Mouse (Mus musculus) heart, embryonic 11.5 days (tissue): ENCODE results near the gene Aldoart2. TPM values are rescaled to one million over a fixed set of nuclear protein-coding genes. Genes with fewer than 3 reads are reported as not detected.
"Not testable (repeated sequence)": the region's sequence is repeated elsewhere in the genome, so short reads cannot be mapped to it uniquely, and the experiment has no call there.

Experiments
- ATAC-seq: fragments of 200-750 bp; cut with Nextera tagmentation; replicated peaks from 2 replicates; pipeline ENCODE4 v1.8.0; 2017; ENCODE audit warnings: moderate library complexity; ENCODE audit not compliant: insufficient number of reproducible peaks, low FRiP score, low TSS enrichment
- H3K27ac ChIP-seq: fragments of 300-500 bp; sonication (generic); 2 replicates; pipeline ENCODE4 v1.5.1; 2014; ENCODE audit warnings: mild to moderate bottlenecking, low read depth, low read length
- H3K27me3 ChIP-seq: fragments of 300-500 bp; sonication (generic); 2 replicates; pipeline ENCODE4 v1.6.1; 2014; ENCODE audit warnings: mild to moderate bottlenecking, low read length, mixed read lengths; ENCODE audit not compliant: control insufficient read depth, insufficient read depth
- H3K36me3 ChIP-seq: fragments of 300-500 bp; sonication (generic); 2 replicates; pipeline ENCODE4 v1.6.1; 2014; ENCODE audit warnings: mild to moderate bottlenecking, low read length, moderate library complexity, mixed read lengths; ENCODE audit not compliant: control insufficient read depth, insufficient read depth
- H3K4me1 ChIP-seq: fragments of 300-500 bp; sonication (generic); 2 replicates; pipeline ENCODE4 v1.6.1; 2014; ENCODE audit warnings: low read length; ENCODE audit not compliant: control insufficient read depth, insufficient read depth
- H3K4me2 ChIP-seq: fragments of 300-500 bp; sonication (generic); 2 replicates; pipeline ENCODE4 v1.6.1; 2014; ENCODE audit warnings: mild to moderate bottlenecking, moderate library complexity
- H3K4me3 ChIP-seq: fragments of 300-500 bp; sonication (generic); 2 replicates; pipeline ENCODE4 v1.5.1; 2014; ENCODE audit warnings: low read depth, low read length
- H3K9ac ChIP-seq: fragments of 300-500 bp; sonication (generic); 2 replicates; pipeline ENCODE4 v1.6.1; 2014; ENCODE audit warnings: mild to moderate bottlenecking, low read depth, low read length, moderate library complexity
- H3K9me3 ChIP-seq: fragments of 300-500 bp; sonication (generic); replicated peaks from 2 replicates; pipeline ENCODE4 v1.6.1; 2016; ENCODE audit warnings: low read length; ENCODE audit not compliant: control insufficient read depth
- WGBS: fragments of 180-500 bp; shearing (Covaris S2); extraction: QIAGEN DNeasy Blood & Tissue Kit; methylation state at CpG from one replicate; pipeline ENCODE4 v1.1.7; 2014; ENCODE audit not compliant: insufficient replicate concordance; 5-methylcytosine and 5-hydroxymethylcytosine counted together
- polyA plus RNA-seq: library from polyadenylated mRNA; unstranded; fragments of >200 nt; fragmentation: Nextera tagmentation; extraction: Ambion mirVana; gene quantifications from 2 replicates; pipeline ENCODE4 v1.2.1, GENCODE M21; 2014

Gene Aldoart2
- polyA plus RNA-seq, 1 experiment from 2014 or later = 0.19 TPM

DNA sequence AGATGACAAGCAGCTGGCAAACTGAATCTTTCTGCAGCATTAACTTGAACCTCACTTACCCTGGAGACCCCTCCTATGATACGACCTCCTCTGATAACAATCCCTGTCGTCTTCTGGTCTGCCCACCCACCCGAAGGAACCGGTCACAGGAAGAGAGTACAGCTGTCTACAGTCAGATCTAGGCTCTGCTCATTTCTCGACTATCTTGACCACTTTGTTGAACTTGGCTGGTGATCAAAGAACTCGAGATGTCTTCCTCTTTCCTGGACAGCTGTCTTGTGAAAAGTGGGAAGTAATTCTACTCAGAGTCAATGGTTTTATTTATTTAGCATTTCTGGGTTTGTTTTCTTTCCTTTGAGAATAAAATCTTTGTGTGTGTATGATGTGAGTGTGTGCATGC, 4.6 kb downstream of the Aldoart2 start:
- Histone ChIP-seq H3K4me1 (no peaks in the 10 kb centered on the region), H3K4me2 (no peak overlapping the region), H3K4me3 (no peak overlapping the region), H3K9ac (no peak overlapping the region), H3K36me3 (no peaks in the 10 kb centered on the region), H3K27ac (no peak overlapping the region), H3K27me3 (no peaks in the 10 kb centered on the region), H3K9me3 (no peaks in the 10 kb centered on the region)
- ATAC-seq = no peak
- WGBS = 48% methylated on average over 6 of the region's 6 CpGs

DNA sequence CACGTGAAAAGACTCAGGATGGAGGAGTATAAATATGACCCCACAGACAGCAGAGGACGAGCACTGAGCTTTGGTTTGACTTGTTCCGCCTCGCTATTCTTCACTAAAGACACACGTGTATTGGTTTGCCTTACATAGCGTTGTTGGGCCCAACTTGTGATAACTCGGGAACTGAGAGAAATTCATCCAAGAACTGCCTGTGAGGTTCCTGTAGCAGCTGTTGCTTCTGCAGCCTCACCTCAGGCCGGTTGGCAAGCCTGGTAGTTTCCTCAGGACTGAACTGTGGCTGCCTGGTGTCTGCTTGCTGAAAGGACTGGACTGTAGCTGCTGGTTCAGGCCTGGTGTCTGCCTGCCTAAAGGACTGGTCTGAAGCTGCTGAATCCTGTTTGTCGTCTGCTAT, 5.6 kb downstream of the Aldoart2 start:
- no peak overlapping the region for H3K9ac ChIP-seq
- no peak for ATAC-seq
- no peaks in the 10 kb centered on the region for H3K9me3 ChIP-seq
- WGBS = 83% methylated on average over 9 of the region's 9 CpGs
- H3K4me1 ChIP-seq = no peaks in the 10 kb centered on the region
- H3K36me3 ChIP-seq = no peaks in the 10 kb centered on the region
- no peaks in the 10 kb centered on the region for H3K27me3 ChIP-seq
- H3K4me2 ChIP-seq = no peak overlapping the region
- no peak overlapping the region for H3K27ac ChIP-seq
- no peak overlapping the region for H3K4me3 ChIP-seq

DNA sequence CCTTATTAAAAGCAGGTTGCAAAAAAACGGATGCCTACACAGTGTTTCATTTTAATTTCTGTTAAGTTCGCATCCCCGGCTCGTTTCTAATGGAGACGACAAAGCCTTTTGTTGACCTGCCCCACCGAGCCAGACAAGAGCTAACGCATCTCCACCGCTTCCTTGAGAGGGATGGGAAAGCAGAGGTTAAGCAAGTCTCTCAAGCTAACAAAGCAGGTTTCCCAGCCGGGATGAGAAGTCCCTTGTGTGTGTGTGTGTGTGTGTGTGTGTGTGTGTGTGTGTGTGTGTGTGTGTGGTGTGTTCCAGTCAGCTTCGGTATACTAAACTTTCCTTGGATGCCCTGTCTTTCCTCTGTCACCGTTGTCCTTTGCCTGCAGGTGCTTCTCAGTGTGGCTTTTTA, 6.1 kb downstream of the Aldoart2 start:
- no peak overlapping the region for H3K4me2 ChIP-seq
- no peaks in the 10 kb centered on the region for H3K4me1 ChIP-seq
- H3K4me3 ChIP-seq = no peak overlapping the region
- H3K27ac ChIP-seq = no peak overlapping the region
- H3K27me3 ChIP-seq = no peaks in the 10 kb centered on the region
- ATAC-seq = no peak
- no peaks in the 10 kb centered on the region for H3K9me3 ChIP-seq
- H3K9ac ChIP-seq = no peak overlapping the region
- no peaks in the 10 kb centered on the region for H3K36me3 ChIP-seq
- 79% methylated on average over 11 of the region's 11 CpGs for WGBS

DNA sequence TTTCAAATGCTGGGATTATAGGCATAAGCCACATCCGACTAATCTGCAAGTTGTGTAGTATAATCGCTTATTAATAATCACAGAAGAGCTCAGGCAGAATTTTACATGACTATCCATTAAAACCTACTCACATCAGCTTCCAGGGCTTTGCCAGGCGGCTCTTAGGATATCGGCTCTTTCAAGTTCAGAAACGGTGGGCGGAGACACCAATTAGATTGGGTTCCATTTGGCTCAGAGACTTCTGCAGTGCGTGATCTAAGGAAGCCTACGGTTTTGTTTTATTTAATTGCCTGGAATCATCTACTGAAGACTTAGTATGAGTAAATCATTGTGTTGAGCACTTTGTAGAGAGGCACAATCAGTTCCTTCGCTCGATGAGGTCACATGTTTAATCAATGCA, 6.6 kb downstream of the Aldoart2 start:
- Histone ChIP-seq H3K4me2 (no peak overlapping the region), H3K27ac (no peak overlapping the region), H3K9me3 (no peaks in the 10 kb centered on the region), H3K4me3 (no peak overlapping the region), H3K36me3 (no peaks in the 10 kb centered on the region), H3K4me1 (no peaks in the 10 kb centered on the region), H3K27me3 (no peaks in the 10 kb centered on the region), H3K9ac (no peak overlapping the region)
- ATAC-seq = no peak
- 79% methylated on average over 10 of the region's 10 CpGs for WGBS

DNA sequence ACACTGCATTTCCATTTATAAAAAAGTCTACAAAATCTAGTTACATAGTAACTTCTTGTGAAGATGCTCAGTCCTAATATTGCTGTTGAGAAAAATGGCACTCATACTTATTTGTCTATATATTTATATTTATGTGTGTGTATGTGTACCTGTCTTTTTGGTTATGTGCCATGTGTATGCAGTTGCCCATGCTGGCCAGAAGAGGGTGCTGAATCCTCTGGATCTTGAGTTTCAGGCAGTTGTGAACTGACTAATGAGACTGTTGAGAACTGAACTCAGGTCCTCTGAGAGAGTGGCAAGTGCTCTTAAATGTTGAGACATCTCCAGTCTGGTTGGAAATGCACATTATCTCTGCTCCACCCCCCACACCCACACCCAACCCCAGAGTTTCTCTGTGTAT, 8.1 kb downstream of the Aldoart2 start:
- no peak overlapping the region for H3K4me2 ChIP-seq
- H3K27ac ChIP-seq = no peak overlapping the region
- no peak for ATAC-seq
- H3K27me3 ChIP-seq = no peaks in the 10 kb centered on the region
- H3K36me3 ChIP-seq = no peaks in the 10 kb centered on the region
- no peaks in the 10 kb centered on the region for H3K9me3 ChIP-seq
- H3K4me1 ChIP-seq = no peaks in the 10 kb centered on the region
- no peak overlapping the region for H3K4me3 ChIP-seq
- no peak overlapping the region for H3K9ac ChIP-seq

DNA sequence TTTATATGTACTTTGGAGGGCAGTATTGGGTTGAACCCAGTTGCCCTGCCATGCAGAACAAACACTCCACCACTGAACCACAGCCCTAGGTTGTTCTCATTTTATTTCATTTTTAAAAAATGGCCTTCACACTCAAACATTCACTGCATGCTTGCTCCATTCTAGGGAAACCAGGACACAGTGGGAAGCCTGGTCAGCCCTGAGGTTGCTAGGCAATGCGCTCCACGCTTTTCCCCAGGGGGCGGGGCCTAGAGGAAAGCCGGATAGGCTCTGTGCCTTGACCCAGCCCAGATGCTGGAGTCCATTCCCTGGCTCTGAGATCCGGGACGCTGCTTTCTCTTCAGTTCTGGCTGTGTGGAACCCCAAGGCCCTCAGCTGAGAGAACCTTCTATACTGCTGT, 8.8 kb downstream of the Aldoart2 start:
- ATAC-seq = no peak
- no peak overlapping the region for H3K4me3 ChIP-seq
- WGBS = 6% methylated on average over 6 of the region's 6 CpGs
- no peak overlapping the region for H3K9ac ChIP-seq
- no peaks in the 10 kb centered on the region for H3K27me3 ChIP-seq
- H3K4me1 ChIP-seq = no peaks in the 10 kb centered on the region
- H3K27ac ChIP-seq = no peak overlapping the region
- H3K4me2 ChIP-seq = no peak overlapping the region
- no peaks in the 10 kb centered on the region for H3K36me3 ChIP-seq
- no peaks in the 10 kb centered on the region for H3K9me3 ChIP-seq

DNA sequence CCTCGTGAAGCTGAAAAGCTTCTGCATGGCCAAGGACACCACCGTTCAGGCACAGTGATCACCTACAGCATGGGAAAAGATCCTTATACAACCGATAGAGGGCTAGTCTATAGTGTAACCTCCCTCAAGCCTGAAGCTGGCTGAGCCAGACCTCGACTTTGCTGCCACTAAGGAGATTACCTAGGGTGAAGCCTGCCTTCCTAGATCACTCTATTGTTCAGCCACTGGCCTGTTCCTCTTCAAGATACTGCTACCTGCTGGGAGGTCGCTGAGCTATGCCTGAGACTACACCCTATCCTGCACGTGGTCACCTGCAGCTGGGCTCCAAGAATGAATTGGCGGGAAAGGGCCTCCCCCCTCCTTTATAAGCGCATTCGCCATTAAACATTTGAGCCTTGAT, 21.9 kb downstream of the Aldoart2 start:
- H3K36me3 ChIP-seq, H3K27ac ChIP-seq, H3K4me2 ChIP-seq, ATAC-seq, H3K4me1 ChIP-seq, H3K9ac ChIP-seq, H3K27me3 ChIP-seq, H3K9me3 ChIP-seq, H3K4me3 ChIP-seq: not testable (repeated sequence)
- 46% methylated on average over 9 of the region's 9 CpGs for WGBS

DNA sequence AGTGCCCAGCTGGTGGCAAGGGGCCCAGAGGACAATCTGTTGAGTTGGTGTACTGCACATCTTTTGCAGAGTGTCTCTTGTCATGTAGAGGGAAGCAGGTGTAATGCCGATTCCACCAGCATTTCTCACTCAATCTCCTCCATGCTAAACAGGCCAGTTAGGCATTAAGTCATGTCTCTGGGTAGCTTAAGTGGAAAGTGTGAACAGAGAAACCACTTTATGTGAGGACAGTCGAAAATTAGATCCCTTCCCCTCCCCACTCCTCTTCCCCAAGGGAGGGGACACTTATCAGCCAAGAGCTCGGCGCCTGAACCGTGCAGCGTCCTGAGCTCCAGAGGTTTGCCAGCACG, 33.5 kb downstream of the Aldoart2 start:
- Histone ChIP-seq H3K27me3 (peaks cover 51% of the 10 kb centered on the region), H3K9ac (no peak overlapping the region), H3K4me3 (peak overlapping the region; percentile 55), H3K27ac (no peak overlapping the region), H3K4me1 (peaks cover 12% of the 10 kb centered on the region), H3K36me3 (no peaks in the 10 kb centered on the region), H3K9me3 (no peaks in the 10 kb centered on the region), H3K4me2 (peak overlapping the region; percentile 91)
- 7% methylated on average over 7 of the region's 7 CpGs for WGBS
- no peak for ATAC-seq

DNA sequence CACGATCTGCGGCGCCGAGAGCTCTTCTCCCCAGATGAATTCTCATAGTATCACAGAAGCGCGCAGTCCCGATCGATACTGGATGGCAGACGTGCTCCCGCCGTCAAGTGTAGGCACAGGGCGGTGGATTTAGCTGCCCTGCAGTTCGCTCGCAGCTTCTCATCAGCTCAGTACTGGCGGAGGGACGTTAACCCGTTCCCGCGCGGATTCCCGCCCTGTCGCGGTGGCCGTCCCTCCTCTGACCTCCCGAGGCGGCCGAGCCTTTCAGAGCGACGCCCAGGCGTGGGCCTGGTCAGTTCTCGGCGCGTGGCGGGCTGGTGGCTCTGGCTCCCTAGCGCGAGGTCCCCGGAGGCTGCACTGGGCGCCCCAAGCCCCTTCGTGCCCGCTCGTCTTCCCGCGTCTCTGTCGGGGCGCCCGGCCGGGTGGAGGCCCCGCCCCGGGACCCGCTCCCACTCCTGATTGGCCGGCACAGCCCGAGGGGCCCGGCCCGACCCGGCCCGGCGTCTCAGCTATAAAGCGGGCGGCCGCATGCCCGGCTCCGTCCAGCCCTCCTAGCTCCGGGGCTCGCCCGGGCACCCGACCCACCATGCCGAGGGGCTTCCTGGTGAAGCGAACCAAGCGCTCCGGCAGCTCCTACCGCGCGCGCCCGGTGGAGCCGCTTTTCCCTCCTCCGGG, 34.0 kb downstream of the Aldoart2 start, which contains the start of gene Insm2:
TSS of gene Insm2 (plus strand) at position 541 of the 675 bp plus-strand sequence.
- Histone ChIP-seq H3K4me3 (peak within 1 kb of the TSS; percentile 55), H3K27me3 (peaks cover 51% of the 10 kb centered on the region), H3K4me2 (peak within 1 kb of the TSS; percentile 91), H3K27ac (no peak within 1 kb of the TSS), H3K9me3 (no peaks in the 10 kb centered on the region), H3K4me1 (peaks cover 12% of the 10 kb centered on the region), H3K9ac (no peak within 1 kb of the TSS), H3K36me3 (no peaks in the 10 kb centered on the region)
- under 1% methylated on average over 75 of the region's 77 CpGs for WGBS
- ATAC-seq = no peak
